Mouse (Mus musculus) heart, adult 10 weeks (tissue): Measurements from ENCODE around the gene AA792892. TPM values are rescaled to one million over a fixed set of nuclear protein-coding genes. Genes with fewer than 3 reads are reported as not detected.

Experiments
- polyA plus RNA-seq: library from polyadenylated mRNA; stranded (reverse); fragments of 350-450 nt; fragmentation: Illumina TruSeq; extraction: RNeasy Lipid Tissue Mini Kit (QIAGEN cat#74804); gene quantifications from one replicate; pipeline ENCODE4 v1.2.3, GENCODE M21; 2014; ENCODE audit warnings: low read depth, low replicate concordance

The AA792892 gene
- not detected for polyA plus RNA-seq

GRCm38 (mm10) chr5:94339449-94339848, at the start of gene AA792892:
Gene AA792892 (plus strand): TSS chr5:94339749.

GRCm38 (mm10) chr5:94306696-94307095, 32.9 kb upstream of the AA792892 start, which contains the start of gene A430089I19Rik:
Gene A430089I19Rik (minus strand): TSS chr5:94306796.

GRCm38 (mm10) chr5:94314135-94314534, 25.4 kb upstream of the AA792892 start, which contains the start of gene Gm6502:
Gene Gm6502 (plus strand): TSS chr5:94314435.

Other genes starting within 250 kb of the AA792892 start
- not detected for gene Gm3106, start 121.7 kb upstream of the AA792892 start, polyA plus RNA-seq
- not detected for gene A430089I19Rik, start 33.0 kb upstream of the AA792892 start, polyA plus RNA-seq
- gene Gm6502, start 25.3 kb upstream of the AA792892 start, polyA plus RNA-seq = not detected
- gene Gm7682, start 106.0 kb downstream of the AA792892 start, polyA plus RNA-seq = not detected
- gene Gm3139, start 186.5 kb downstream of the AA792892 start, polyA plus RNA-seq = not detected